Mouse (Mus musculus): ENCODE measurements around the gene Atg16l2. TPM values are rescaled to one million over a fixed set of nuclear protein-coding genes. Genes with fewer than 3 reads are reported as not detected.

The Atg16l2 gene
- polyA plus RNA-seq (2015; fragmentation: Nextera tagmentation; extraction: Ambion mirVana), result 21.4 and 24.5 TPM in 2 replicates

- WGBS, result under 1% methylated on average over 38 of the region's 39 CpGs
- H3K9ac ChIP-seq, result peak within 1 kb of the TSS; percentile 79
- ATAC-seq (ENCODE audit: low FRiP score, low read depth), result peak; percentile 94
- peak within 1 kb of the TSS; percentile 44 for H3K27ac ChIP-seq
- H3K9me3 ChIP-seq, result no peaks in the 10 kb centered on the region
- peaks cover 12% of the 10 kb centered on the region for H3K27me3 ChIP-seq
- peak within 1 kb of the TSS; percentile 69 for H3K4me3 ChIP-seq
- no peaks in the 10 kb centered on the region for H3K36me3 ChIP-seq
- peaks cover 30% of the 10 kb centered on the region for H3K4me1 ChIP-seq
- H3K4me2 ChIP-seq (replicated peaks), result peak within 1 kb of the TSS; percentile 90
These were observed at the start of gene Atg16l2 for GRCm38 (mm10) chr7:101301881-101302456. Atg16l2 (minus strand) TSS chr7:101302251.

- no peak overlapping the region for H3K4me3 ChIP-seq
- H3K9me3 ChIP-seq, result no peaks in the 10 kb centered on the region
- peaks cover 4% of the 10 kb centered on the region; the same call in 1 of the 2 replicates for H3K36me3 ChIP-seq
- no peak overlapping the region; the same call in 1 of the 2 replicates for H3K27ac ChIP-seq
- no peak overlapping the region for H3K9ac ChIP-seq
- H3K4me2 ChIP-seq (replicated peaks), result peak overlapping the region; percentile 94
- 46% methylated on average over 2 of the region's 2 CpGs for whole genome bisulfite sequencing
- no peak for ATAC-seq (ENCODE audit: low FRiP score, low read depth)
- peaks cover 13% of the 10 kb centered on the region for H3K27me3 ChIP-seq
- H3K4me1 ChIP-seq, result peaks cover 31% of the 10 kb centered on the region
These were observed 47.8 kb upstream of the Atg16l2 start for GRCm38 (mm10) chr7:101349861-101350260.

GRCm38 (mm10) chr7:101348312-101348711 lies 46.3 kb upstream of the Atg16l2 start:
- Histone ChIP-seq H3K4me3 (peak overlapping the region; percentile 62), H3K4me1 (peaks cover 31% of the 10 kb centered on the region), H3K36me3 (peaks cover 17% of the 10 kb centered on the region), H3K27me3 (peaks cover 13% of the 10 kb centered on the region), H3K27ac (no peak overlapping the region), H3K9me3 (no peaks in the 10 kb centered on the region), H3K4me2 (replicated peaks) (peak overlapping the region; percentile 94), H3K9ac (peak overlapping the region; percentile 71)
- 3% methylated on average over 13 of the region's 13 CpGs for WGBS
- ATAC-seq (ENCODE audit: low FRiP score, low read depth), result no peak; the same call in 1 of the 2 replicates

- ATAC-seq (ENCODE audit: low FRiP score, low read depth), result peak; percentile 88
- peak within 1 kb of the TSS; percentile 62 for H3K4me3 ChIP-seq
- H3K27ac ChIP-seq, result no peak within 1 kb of the TSS
- H3K9me3 ChIP-seq, result no peaks in the 10 kb centered on the region
- WGBS, result 1% methylated on average over 35 of the region's 35 CpGs
- H3K4me2 ChIP-seq (replicated peaks), result peak within 1 kb of the TSS; percentile 94
- H3K27me3 ChIP-seq, result peaks cover 13% of the 10 kb centered on the region
- peaks cover 31% of the 10 kb centered on the region for H3K4me1 ChIP-seq
- H3K9ac ChIP-seq, result peak within 1 kb of the TSS; percentile 71
- H3K36me3 ChIP-seq, result peaks cover 21% of the 10 kb centered on the region
These were observed 45.8 kb upstream of the Atg16l2 start, which contains the start of gene Arap1 for GRCm38 (mm10) chr7:101347767-101348270. Arap1 (plus strand) TSS chr7:101348067.

- no peaks in the 10 kb centered on the region for H3K9me3 ChIP-seq
- WGBS, result 78% methylated on average over 2 of the region's 2 CpGs
- H3K4me2 ChIP-seq (replicated peaks), result no peak overlapping the region; the same call in 1 of the 2 replicates
- H3K36me3 ChIP-seq, result peaks cover 24% of the 10 kb centered on the region
- peaks cover 31% of the 10 kb centered on the region for H3K4me1 ChIP-seq
- H3K27ac ChIP-seq, result no peak overlapping the region
- peaks cover 13% of the 10 kb centered on the region for H3K27me3 ChIP-seq
- H3K4me3 ChIP-seq, result no peak overlapping the region
- H3K9ac ChIP-seq, result no peak overlapping the region
- ATAC-seq (ENCODE audit: low FRiP score, low read depth), result no peak
These were observed 44.9 kb upstream of the Atg16l2 start for GRCm38 (mm10) chr7:101346991-101347390.

GRCm38 (mm10) chr7:101344892-101345291 lies 42.8 kb upstream of the Atg16l2 start:
- no peak overlapping the region for H3K9ac ChIP-seq
- no peak overlapping the region for H3K4me3 ChIP-seq
- ATAC-seq (ENCODE audit: low FRiP score, low read depth), result no peak
- no peak overlapping the region for H3K4me2 ChIP-seq (replicated peaks)
- no peaks in the 10 kb centered on the region for H3K9me3 ChIP-seq
- H3K4me1 ChIP-seq, result peaks cover 32% of the 10 kb centered on the region
- H3K27ac ChIP-seq, result no peak overlapping the region
- 60% methylated on average over 4 of the region's 4 CpGs for WGBS
- peaks cover 24% of the 10 kb centered on the region for H3K36me3 ChIP-seq
- H3K27me3 ChIP-seq, result peaks cover 13% of the 10 kb centered on the region

- 72% methylated on average over 7 of the region's 7 CpGs for WGBS
- Histone ChIP-seq H3K27ac (no peak overlapping the region), H3K36me3 (peaks cover 26% of the 10 kb centered on the region), H3K9ac (no peak overlapping the region), H3K4me2 (replicated peaks) (no peak overlapping the region), H3K27me3 (no peaks in the 10 kb centered on the region), H3K4me1 (peaks cover 16% of the 10 kb centered on the region), H3K9me3 (no peaks in the 10 kb centered on the region), H3K4me3 (no peak overlapping the region)
- ATAC-seq (ENCODE audit: low FRiP score, low read depth), result no peak
These were observed 41.1 kb upstream of the Atg16l2 start for GRCm38 (mm10) chr7:101343135-101343534.

- H3K27ac ChIP-seq, result no peak overlapping the region
- WGBS, result 60% methylated on average over 6 of the region's 6 CpGs
- ATAC-seq (ENCODE audit: low FRiP score, low read depth), result no peak
- no peak overlapping the region for H3K9ac ChIP-seq
- no peaks in the 10 kb centered on the region for H3K27me3 ChIP-seq
- no peaks in the 10 kb centered on the region for H3K9me3 ChIP-seq
- peaks cover 10% of the 10 kb centered on the region for H3K4me1 ChIP-seq
- no peak overlapping the region for H3K4me3 ChIP-seq
- H3K36me3 ChIP-seq, result peaks cover 28% of the 10 kb centered on the region
- no peak overlapping the region for H3K4me2 ChIP-seq (replicated peaks)
These were observed 39.4 kb upstream of the Atg16l2 start for GRCm38 (mm10) chr7:101341405-101341804.

GRCm38 (mm10) chr7:101337401-101337800 lies 35.4 kb upstream of the Atg16l2 start:
- no peak overlapping the region for H3K27ac ChIP-seq
- H3K4me1 ChIP-seq, result peaks cover 18% of the 10 kb centered on the region
- 69% methylated on average over 3 of the region's 3 CpGs for WGBS
- 0 out of 2 replicates have a peak, but pooled peaks cover 4% of the 10 kb centered on the region for H3K36me3 ChIP-seq
- H3K4me3 ChIP-seq, result no peak overlapping the region
- H3K9ac ChIP-seq, result no peak overlapping the region
- ATAC-seq (ENCODE audit: low FRiP score, low read depth), result no peak
- H3K9me3 ChIP-seq, result no peaks in the 10 kb centered on the region
- H3K4me2 ChIP-seq (replicated peaks), result no peak overlapping the region
- H3K27me3 ChIP-seq, result no peaks in the 10 kb centered on the region

GRCm38 (mm10) chr7:101336686-101337085 lies 34.6 kb upstream of the Atg16l2 start:
- no peak overlapping the region for H3K4me3 ChIP-seq
- H3K4me2 ChIP-seq (replicated peaks), result no peak overlapping the region
- H3K36me3 ChIP-seq, result 0 out of 2 replicates have a peak, but pooled peaks cover 4% of the 10 kb centered on the region
- H3K9ac ChIP-seq, result no peak overlapping the region
- H3K4me1 ChIP-seq, result peaks cover 18% of the 10 kb centered on the region
- no peaks in the 10 kb centered on the region for H3K27me3 ChIP-seq
- no peaks in the 10 kb centered on the region for H3K9me3 ChIP-seq
- ATAC-seq (ENCODE audit: low FRiP score, low read depth), result no peak
- 59% methylated on average over 3 of the region's 3 CpGs for WGBS
- H3K27ac ChIP-seq, result no peak overlapping the region

GRCm38 (mm10) chr7:101335228-101335627 lies 33.2 kb upstream of the Atg16l2 start:
- Histone ChIP-seq H3K4me3 (no peak overlapping the region), H3K9me3 (no peaks in the 10 kb centered on the region), H3K36me3 (0 out of 2 replicates have a peak, but pooled peaks cover 4% of the 10 kb centered on the region), H3K27me3 (no peaks in the 10 kb centered on the region), H3K9ac (no peak overlapping the region), H3K4me1 (peaks cover 24% of the 10 kb centered on the region), H3K4me2 (replicated peaks) (no peak overlapping the region), H3K27ac (peak overlapping the region; percentile 67; the same call in 1 of the 2 replicates)
- 93% methylated on average over 2 of the region's 2 CpGs for WGBS
- no peak for ATAC-seq (ENCODE audit: low FRiP score, low read depth)

- Histone ChIP-seq H3K4me2 (replicated peaks) (no peak overlapping the region), H3K9me3 (no peaks in the 10 kb centered on the region), H3K4me1 (peaks cover 49% of the 10 kb centered on the region), H3K36me3 (no peaks in the 10 kb centered on the region), H3K27me3 (no peaks in the 10 kb centered on the region), H3K9ac (no peak overlapping the region), H3K27ac (no peak overlapping the region), H3K4me3 (no peak overlapping the region)
- no peak for ATAC-seq (ENCODE audit: low FRiP score, low read depth)
- WGBS, result 87% methylated on average over 5 of the region's 5 CpGs
These were observed 30.2 kb upstream of the Atg16l2 start for GRCm38 (mm10) chr7:101332045-101332831.

Data from limb, embryonic 13.5 days (tissue).